Mouse (Mus musculus) E14TG2a.4 (cell line): ENCODE measurements around the gene A430078G23Rik.

Source experiments
- H3K27me3 ChIP-seq: 2 replicates; pipeline ENCODE4 v1.6.1; 2014; ENCODE audit warnings: low read length, control low read depth; ENCODE audit not compliant: insufficient read depth
- H3K36me3 ChIP-seq: 2 replicates; pipeline ENCODE4 v1.6.1; 2014; ENCODE audit warnings: low read length, control low read depth; ENCODE audit not compliant: insufficient read depth
- H3K4me1 ChIP-seq: replicated peaks from 2 replicates; pipeline ENCODE4 v1.6.1; 2014; ENCODE audit warnings: low read depth, low read length, control low read depth
- H3K4me3 ChIP-seq: replicated peaks from 2 replicates; pipeline ENCODE4 v1.5.1; 2014; ENCODE audit warnings: mild to moderate bottlenecking, low read length
- H3K9me3 ChIP-seq: 2 replicates; pipeline ENCODE4 v1.6.1; 2014; ENCODE audit warnings: low read length, control low read depth
- CTCF ChIP-seq: conservative IDR thresholded peaks from 2 replicates; pipeline ENCODE4 v1.5.1; 2014; ENCODE audit warnings: low read length
- NANOG ChIP-seq: IDR thresholded peaks from 2 replicates; pipeline ENCODE4 v1.6.1; 2014; ENCODE audit warnings: borderline replicate concordance, low read length, mixed read lengths
- POU5F1 ChIP-seq: IDR thresholded peaks from 2 replicates; pipeline ENCODE4 v1.6.1; 2014; ENCODE audit warnings: low read length, borderline replicate concordance

Gene A430078G23Rik

DNA sequence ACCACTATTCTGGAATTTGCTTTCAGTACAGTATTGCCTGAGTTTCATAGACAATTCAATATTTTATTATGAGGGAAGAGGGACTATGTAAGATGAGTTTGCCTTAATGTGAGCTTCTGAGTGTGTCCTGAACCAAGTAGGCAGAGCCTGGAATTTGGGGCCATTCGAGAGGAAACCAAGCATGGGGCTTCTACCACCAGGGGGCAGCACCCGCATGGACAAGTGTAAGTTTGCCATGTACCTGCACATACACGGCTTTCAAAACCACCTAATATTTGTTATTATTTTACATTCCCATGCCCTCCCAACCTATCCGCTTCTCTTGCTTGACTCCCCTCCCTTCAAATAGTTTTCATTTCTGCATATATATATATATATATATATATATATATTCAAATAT lies 4.8 kb downstream of the A430078G23Rik start:
- H3K27me3 ChIP-seq, result peaks cover 6% of the 10 kb centered on the region
- peaks cover 31% of the 10 kb centered on the region for H3K4me1 ChIP-seq
- H3K4me3 ChIP-seq, result no peak overlapping the region
- H3K36me3 ChIP-seq, result no peaks in the 10 kb centered on the region
- no peaks in the 10 kb centered on the region for H3K9me3 ChIP-seq
- TF ChIP-seq NANOG, result no peak
- TF ChIP-seq POU5F1, result no peak
- peak; percentile 71 for TF ChIP-seq CTCF

DNA sequence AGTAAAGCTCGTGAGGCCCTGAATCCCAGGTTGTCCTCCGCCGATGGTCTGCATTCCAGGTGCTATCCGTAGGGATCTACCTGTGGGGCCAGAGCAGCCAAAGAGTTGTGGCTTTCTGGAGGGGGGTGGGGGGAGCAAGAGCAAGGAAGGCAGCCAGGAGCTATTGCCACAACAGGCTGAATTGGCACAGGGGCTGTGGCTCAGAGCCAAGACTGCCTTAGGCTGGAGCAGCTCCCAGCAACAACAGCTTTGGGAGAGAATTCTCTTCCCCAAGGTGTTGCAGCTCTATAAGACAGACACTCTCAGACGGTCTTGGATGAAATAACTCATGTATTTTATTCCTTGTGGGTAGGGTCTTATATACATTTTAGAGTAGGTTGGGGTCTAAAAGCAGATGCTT lies 13.9 kb downstream of the A430078G23Rik start:
- Histone ChIP-seq H3K4me1 (no peaks in the 10 kb centered on the region), H3K27me3 (peaks cover 39% of the 10 kb centered on the region), H3K36me3 (no peaks in the 10 kb centered on the region), H3K9me3 (no peaks in the 10 kb centered on the region), H3K4me3 (no peak overlapping the region)
- no peak for TF ChIP-seq CTCF
- no peak for TF ChIP-seq NANOG
- TF ChIP-seq POU5F1, result no peak

DNA sequence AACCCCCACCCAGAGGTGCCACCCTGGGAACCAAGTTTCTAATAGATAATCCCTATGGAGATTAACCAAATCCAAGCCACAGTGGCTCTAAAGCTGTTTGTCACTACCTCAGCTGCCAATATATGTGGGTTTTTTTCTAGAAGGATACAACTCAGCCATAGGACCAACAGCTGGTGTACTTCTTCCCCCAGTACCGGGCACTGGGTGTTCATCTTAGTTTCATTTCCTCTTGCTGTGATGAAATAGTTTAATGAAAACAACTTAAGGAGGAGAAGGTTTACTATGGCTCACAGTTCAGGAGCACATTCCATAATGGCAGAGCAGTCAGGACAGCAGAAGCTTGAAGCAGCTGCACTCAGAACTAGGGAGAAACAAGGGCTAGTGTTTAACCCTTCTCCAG lies 14.9 kb downstream of the A430078G23Rik start:
- Histone ChIP-seq H3K27me3 (peaks cover 32% of the 10 kb centered on the region), H3K4me1 (no peaks in the 10 kb centered on the region), H3K4me3 (no peak overlapping the region), H3K9me3 (no peaks in the 10 kb centered on the region; the same call in 1 of the 2 replicates), H3K36me3 (no peaks in the 10 kb centered on the region)
- TF ChIP-seq POU5F1 (no peak), CTCF (no peak), NANOG (no peak)

DNA sequence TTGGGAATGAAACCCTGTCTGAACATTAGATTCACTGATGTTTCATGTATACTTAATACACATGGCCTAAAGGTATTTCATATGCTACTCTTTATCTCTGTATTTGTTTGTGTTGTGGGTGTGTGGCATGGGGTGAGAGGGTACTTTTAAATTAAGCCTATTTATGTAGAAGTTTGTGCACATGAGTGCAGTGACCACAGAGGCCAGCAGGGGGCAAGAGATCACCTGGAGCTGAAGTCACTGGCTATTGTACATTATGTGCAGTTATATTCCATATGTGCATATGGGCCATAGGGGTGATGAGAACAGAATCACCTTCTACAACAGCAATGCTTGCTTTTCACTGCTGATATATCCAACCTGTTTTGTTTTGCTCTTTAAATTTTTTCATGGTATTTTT lies 22.5 kb downstream of the A430078G23Rik start:
- Histone ChIP-seq H3K4me3 (no peak overlapping the region), H3K36me3 (no peaks in the 10 kb centered on the region), H3K4me1 (0 out of 2 replicates have a peak, but pooled peaks cover 2% of the 10 kb centered on the region), H3K27me3 (peaks cover 8% of the 10 kb centered on the region), H3K9me3 (no peaks in the 10 kb centered on the region; the same call in 1 of the 2 replicates)
- TF ChIP-seq POU5F1 (no peak), NANOG (no peak), CTCF (peak; percentile 46)

DNA sequence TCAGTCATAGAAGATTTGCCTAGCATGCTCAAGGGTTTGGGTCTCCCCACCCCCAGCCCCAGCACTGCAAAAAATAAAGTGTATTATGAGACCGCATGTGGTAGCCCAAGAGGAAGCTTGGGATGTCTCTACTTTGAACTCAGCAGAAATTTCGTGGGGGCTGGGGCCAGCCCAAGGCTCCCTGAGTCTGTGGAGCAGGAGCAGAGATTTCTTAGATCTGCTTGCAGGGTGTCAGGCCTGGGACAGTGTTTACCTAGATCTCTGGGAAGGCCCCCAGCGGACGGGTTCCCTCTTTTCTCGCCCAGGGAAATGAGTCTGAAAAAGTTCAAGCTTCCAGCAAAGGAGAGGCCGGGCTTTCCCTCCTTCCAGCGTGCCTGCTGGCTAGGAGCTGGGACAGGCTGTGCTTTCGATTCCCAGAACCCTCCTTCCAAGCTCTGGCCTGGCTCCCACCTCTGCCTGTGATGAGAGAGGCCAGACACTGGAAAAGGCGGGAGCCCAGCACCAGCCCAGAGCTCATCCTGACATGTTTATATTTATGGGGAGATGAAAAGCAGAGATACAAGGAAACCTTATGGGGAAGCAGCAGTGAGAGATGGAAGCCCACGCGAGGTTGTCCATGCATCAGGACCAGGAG lies 23.5 kb downstream of the A430078G23Rik start:
- no peaks in the 10 kb centered on the region for H3K36me3 ChIP-seq
- no peaks in the 10 kb centered on the region; the same call in 1 of the 2 replicates for H3K9me3 ChIP-seq
- peak overlapping the region; percentile 46 for H3K4me3 ChIP-seq
- no peak for TF ChIP-seq CTCF
- no peak for TF ChIP-seq POU5F1
- no peak for TF ChIP-seq NANOG
- H3K4me1 ChIP-seq, result 0 out of 2 replicates have a peak, but pooled peaks cover 2% of the 10 kb centered on the region
- H3K27me3 ChIP-seq, result peaks cover 16% of the 10 kb centered on the region

DNA sequence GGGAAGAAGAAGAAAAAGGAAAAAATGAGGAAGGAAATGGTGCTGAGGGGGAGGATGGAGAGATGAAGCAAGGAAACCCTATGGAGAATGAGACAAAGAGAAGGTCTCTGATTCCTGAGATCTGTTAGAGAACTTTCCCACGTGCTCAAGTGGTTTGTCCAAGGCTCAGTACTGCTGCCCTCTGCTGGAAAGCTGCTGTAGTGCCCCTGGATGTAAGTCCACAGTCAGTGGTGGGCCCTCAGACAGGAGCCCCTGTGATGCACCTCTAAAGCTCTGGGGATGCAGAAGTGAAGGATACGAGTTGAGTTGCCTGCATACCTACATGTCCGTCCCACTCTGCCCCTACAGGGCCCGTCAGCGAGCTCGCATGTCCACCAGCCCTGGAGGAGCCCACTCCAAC lies 34.1 kb downstream of the A430078G23Rik start:
- Histone ChIP-seq H3K4me3 (peak overlapping the region; percentile 20; the same call in 1 of the 2 replicates), H3K9me3 (no peaks in the 10 kb centered on the region), H3K36me3 (no peaks in the 10 kb centered on the region), H3K27me3 (peaks cover 18% of the 10 kb centered on the region), H3K4me1 (peaks cover 45% of the 10 kb centered on the region)
- TF ChIP-seq NANOG, result no peak
- TF ChIP-seq CTCF, result peak; percentile 60
- no peak for TF ChIP-seq POU5F1

DNA sequence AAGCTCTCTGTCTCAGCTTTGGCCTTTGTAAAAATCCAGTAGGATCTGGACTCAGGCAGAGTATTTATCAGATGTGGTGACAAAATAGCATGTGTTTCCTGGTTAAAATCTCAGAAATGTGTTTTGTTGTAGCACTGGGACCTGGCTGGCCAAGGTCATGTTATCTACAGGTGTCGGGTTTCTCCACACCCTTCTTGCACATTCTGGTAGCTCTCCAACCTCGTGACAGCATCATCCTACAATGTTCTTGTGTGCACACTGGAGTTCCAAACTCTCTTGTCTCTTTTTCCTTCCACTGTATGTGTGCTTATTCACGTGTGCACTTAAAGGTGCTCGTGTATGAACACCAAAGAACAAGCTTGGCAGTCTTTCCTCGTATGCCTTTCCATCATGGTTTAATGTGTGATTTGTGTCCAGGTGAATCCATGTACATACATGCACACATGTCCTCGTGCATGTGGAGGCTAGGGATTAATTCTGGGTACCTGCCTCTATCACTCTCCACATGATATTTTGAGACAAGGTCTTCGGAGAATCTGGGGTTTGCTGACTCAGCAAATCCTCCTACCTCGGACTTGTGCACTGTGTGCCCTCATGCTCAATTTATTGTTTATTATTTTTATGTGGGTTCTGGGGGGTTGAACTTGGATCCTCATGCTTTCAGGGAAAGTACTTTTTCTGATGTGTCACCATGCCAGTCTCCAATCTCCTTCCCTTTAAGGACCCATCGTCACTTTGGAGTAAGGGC lies 35.5 kb downstream of the A430078G23Rik start:
- no peak for TF ChIP-seq CTCF
- TF ChIP-seq POU5F1, result no peak
- no peak for TF ChIP-seq NANOG
- Histone ChIP-seq H3K4me1 (peaks cover 52% of the 10 kb centered on the region), H3K27me3 (peaks cover 18% of the 10 kb centered on the region), H3K9me3 (no peaks in the 10 kb centered on the region), H3K4me3 (no peak overlapping the region), H3K36me3 (0 out of 2 replicates have a peak, but pooled peaks cover under 1% of the 10 kb centered on the region)

DNA sequence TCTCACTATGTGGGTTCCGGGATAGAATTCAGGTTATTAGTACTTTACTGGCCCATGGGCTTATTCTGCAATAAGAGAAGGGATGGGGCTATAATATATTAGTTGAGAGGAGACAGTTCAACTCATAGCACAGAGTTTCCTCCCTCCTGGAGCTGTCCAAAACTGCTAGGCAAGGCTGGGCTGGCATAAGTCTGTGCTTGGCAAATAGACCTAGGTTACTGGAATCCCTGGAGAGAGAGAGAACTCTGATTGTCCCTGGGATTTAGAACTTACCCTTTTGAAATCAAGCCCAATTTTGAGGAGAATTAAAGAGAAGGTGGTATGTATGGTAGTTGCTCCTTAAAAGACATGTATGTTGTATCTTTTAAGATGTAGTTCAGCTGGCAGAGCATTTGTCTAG lies 36.3 kb downstream of the A430078G23Rik start:
- Histone ChIP-seq H3K9me3 (no peaks in the 10 kb centered on the region), H3K4me1 (peaks cover 58% of the 10 kb centered on the region), H3K4me3 (no peak overlapping the region), H3K27me3 (peaks cover 12% of the 10 kb centered on the region), H3K36me3 (0 out of 2 replicates have a peak, but pooled peaks cover 5% of the 10 kb centered on the region)
- TF ChIP-seq NANOG (no peak), POU5F1 (no peak)
